Mouse (Mus musculus) right cerebral cortex, postnatal 25 days (tissue): ENCODE measurements around the gene Cpt2.

Experiments
- DNase-seq: peaks from one replicate; pipeline ENCODE4 v3.0.0; 2022

The Cpt2 gene

DNA sequence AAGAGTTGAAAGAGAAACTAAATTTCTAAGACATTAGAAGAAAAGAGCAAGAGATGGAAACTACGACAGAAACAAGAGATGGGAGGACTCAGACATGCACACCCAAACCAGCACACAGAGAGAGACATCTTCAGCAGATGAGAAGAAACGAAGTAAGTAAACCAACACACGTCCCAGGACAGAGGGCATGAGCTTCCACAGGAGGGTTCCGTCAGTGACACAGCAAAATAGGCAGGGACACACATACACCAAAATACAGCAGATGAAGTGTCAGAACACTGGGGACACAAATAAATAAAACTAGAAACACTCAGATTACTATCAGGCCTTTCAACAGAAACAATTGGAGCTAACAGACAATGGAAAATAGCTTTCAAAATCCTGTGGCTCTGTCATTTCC lies 13.4 kb downstream of the Cpt2 start:
- DNase-seq = no peak

DNA sequence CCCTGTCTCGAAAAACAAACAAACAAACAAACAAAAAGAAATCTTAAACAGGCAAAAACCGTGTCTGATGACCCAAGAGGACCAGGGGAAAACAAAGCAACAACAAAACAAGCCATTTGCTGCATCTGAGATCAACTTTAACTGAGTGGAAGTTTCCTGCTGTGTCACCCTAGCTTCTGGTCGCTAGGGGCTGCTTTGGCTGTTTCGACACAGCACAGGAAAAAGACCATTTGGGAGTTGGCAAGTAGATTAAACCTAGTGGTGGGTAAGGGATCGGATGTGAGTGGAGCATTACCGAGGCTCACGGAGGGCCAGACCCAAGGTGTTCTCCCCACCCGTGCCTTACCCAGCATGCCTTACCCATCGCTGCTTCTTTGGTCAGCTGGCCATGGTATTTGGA lies 16.8 kb downstream of the Cpt2 start:
- no peak for DNase-seq

DNA sequence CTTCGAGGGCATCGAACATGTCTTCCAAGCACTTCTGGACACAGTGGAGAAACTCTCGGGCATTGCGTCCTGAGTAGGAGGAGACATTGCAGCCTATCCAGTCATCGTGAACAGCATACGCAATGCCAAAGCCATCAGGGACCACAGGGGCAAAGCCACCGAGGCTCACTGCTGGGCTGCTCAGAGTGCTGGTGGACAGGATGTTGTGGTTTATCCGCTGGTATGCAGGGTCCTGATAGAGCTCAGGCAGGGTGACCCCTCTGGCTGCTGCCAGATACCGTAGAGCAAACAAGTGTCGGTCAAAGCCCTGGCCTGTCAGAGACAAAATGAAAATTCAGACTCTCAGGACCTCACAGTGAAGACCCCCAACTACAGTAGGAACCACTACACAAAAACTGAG lies 19.2 kb downstream of the Cpt2 start:
- DNase-seq = no peak

DNA sequence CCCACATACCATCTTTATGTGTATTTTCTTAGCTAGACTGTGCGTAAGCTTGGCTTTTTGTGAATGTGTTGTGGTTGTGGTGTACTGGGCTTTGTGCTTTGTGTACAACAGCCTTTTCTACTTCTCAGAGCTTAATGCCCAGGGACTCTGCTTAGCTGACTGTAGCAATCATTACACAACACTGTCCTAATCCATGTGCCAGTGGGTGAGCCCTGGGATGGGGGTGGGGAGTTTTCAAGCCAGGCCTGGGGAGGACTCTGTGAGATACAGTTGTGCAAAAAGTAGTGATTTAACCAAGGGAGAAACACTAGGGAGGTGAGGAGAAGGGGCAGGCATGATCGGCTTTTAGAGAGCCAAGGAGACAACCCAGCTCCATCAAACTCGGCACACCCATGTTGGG lies 23.2 kb downstream of the Cpt2 start:
- DNase-seq = no peak

GRCm38 (mm10) chr4:107899211-107899927 lies 24.0 kb downstream of the Cpt2 start:
- no peak for DNase-seq

GRCm38 (mm10) chr4:107892663-107893062 lies 30.7 kb downstream of the Cpt2 start:
- no peak for DNase-seq

- peak; percentile 94 for DNase-seq
Observed at GRCm38 (mm10) chr4:107889731-107890432, 33.5 kb downstream of the Cpt2 start, which contains the start of gene 0610037L13Rik. Gene 0610037L13Rik, plus strand, starts transcription at chr4:107889813.

DNA sequence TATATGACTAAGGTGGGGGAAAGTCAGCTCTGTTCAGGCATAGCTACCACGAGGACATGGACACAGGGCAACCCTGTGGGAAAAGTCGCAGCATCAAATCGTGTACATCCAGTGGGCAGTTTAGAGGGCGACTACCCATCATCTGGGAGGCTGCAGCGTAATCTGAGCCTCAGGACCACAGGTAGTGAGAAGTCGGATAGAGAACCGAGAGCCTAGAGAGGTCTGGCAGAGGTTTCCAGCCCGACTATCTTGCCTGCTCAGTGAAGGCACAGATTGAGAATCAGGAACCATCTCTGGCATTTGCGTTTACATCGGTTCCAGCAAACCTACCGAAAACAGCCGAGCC lies 34.1 kb downstream of the Cpt2 start:
- DNase-seq = no peak

GRCm38 (mm10) chr4:107886371-107886770 lies 37.0 kb downstream of the Cpt2 start:
- DNase-seq = no peak

DNA sequence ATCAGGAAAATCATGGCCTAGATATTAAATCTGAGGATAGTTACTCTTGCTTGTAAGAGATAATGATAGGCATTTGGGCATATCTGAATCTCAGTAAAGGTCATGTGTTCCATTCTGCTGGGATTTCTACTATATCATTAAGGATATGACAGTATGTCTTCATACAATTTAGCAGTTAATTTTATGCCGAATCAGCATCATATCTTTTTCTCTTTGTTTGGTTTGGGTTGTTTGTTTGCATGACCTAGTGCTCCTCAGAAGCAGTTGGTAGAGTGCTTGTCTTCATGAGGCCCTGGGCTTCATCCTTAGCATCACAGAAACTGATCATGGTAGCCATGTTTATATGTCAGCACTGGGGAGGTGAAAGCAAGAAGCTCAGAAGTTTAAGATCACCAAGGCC lies 41.8 kb downstream of the Cpt2 start:
- DNase-seq = no peak

DNA sequence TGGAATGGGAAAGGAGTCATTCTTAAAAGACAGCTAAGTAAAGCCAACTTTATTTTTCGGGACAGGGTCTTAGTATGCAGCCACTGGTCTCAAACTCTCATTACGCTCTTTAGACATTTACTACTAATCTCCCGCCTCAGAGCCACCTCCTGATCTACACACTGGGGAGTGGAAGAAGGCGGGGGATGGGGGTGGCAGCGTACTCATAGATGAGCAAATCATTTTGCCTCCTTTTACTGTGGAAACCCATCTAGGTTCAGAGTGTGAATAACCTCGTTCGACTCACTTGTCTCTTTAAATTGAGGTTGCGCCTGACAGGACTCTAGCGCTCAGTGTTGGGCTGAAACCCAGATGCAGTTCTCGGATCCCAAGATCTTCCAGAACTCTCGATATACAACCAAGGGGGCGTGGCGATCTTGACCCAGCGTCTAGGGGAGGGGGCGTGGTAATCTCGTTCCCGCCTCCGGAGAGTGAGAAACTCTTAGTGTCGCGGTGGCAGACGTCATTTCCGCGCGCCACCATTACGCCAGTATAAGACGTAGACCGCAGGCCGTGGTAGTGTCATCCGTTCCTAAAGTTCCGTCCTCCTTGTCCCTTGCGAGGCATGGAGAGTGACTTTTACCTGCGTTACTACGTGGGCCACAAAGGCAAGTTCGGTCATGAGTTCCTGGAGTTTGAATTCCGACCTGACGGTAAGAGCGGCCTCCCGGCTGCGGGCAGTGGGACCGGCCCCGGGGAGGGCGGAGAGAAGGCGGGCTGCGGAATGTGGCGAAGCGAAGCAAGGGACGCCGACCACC lies 44.0 kb downstream of the Cpt2 start, which contains the start of gene Magoh:
Gene Magoh, plus strand, starts transcription at position 502 of the 797 bp plus-strand sequence.
- peak; percentile 95 for DNase-seq

GRCm38 (mm10) chr4:107864866-107865265 lies 58.5 kb downstream of the Cpt2 start:
- DNase-seq = no peak

- no peak for DNase-seq
Observed at GRCm38 (mm10) chr4:107858995-107859394, 64.4 kb downstream of the Cpt2 start.

DNA sequence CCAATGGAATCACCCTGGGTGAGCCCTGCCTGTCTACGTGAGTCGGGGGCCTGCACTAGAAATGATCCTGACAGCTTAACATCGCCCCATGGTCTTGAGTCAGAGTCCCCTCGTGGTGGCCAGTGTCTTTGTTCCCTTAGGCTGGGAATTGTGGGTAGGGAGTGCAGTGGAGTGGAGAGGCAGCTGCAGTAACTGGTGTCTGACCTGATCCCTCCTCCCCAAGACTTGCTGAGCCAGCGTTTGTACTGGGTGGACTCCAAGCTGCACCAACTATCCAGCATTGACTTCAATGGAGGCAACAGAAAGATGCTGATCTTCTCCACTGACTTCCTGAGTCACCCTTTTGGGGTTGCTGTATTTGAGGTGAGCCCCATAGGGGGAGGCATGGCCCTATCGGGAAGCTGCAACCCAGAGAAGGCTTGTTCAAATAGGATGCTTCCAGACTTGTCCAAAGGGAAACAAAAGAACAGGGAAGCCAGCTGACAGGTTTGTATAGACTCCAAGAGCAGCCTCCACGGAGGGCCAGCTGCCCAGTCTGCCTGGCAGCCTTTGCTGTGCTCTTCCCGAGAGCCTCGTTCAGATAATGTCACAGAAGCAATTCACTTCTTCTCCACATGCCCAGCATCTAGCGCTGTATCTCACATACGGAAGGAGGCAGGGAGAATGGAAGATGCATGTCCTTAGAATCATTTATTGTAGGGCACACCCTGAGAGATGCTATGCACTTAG lies 66.3 kb downstream of the Cpt2 start:
- no peak for DNase-seq
